Mouse (Mus musculus) E14TG2a.4 (cell line): ENCODE data around the gene Rere.

Source experiments
- CTCF ChIP-seq: conservative IDR thresholded peaks from 2 replicates; pipeline ENCODE4 v1.5.1; 2014; ENCODE audit warnings: low read length
- NANOG ChIP-seq: IDR thresholded peaks from 2 replicates; pipeline ENCODE4 v1.6.1; 2014; ENCODE audit warnings: borderline replicate concordance, low read length, mixed read lengths

DNA sequence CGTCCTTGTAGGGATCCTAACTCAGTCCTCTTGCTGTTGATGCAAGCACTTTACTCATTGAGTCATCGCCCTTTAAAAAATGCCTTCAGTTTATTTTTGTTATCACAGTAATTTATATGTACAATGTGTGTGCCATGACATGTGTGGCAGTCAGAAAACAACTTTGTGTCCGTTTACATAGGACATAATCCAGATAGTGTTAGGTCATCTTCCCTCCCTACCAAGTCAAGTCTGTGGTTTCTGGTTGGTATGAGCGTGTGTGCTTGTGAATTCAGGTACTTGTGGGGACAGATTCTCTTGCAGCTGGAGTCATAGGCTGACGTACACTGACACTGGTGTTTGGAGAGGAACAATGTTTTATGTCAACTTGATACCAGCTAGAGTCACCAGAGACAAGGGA is 74.4 kb downstream of the Rere start:
- TF ChIP-seq CTCF (no peak), NANOG (no peak)
